Mouse (Mus musculus) myocyte (in vitro differentiated cells): Measurements from ENCODE around the gene Tmem108. TPM values are rescaled to one million over a fixed set of nuclear protein-coding genes. Genes with fewer than 3 reads are reported as not detected.

Experiments used
- H3K27me3 ChIP-seq: one replicate; pipeline ENCODE4 v1.6.1; 2011; ENCODE audit not compliant: control insufficient read depth, insufficient read depth, insufficient read length
- H3K36me3 ChIP-seq: one replicate; pipeline ENCODE4 v1.6.1; 2011; ENCODE audit not compliant: control insufficient read depth, insufficient read depth
- H3K4me2 ChIP-seq: one replicate; pipeline ENCODE4 v1.6.1; 2011; ENCODE audit warnings: low read depth, control low read depth
- H3K4me3 ChIP-seq: one replicate; pipeline ENCODE4 v1.5.1; 2011; ENCODE audit warnings: mild to moderate bottlenecking, control low read depth, moderate library complexity
- H3K79me2 ChIP-seq: one replicate; pipeline ENCODE4 v1.6.1; 2011; ENCODE audit not compliant: control insufficient read depth, insufficient read depth
- H3ac ChIP-seq: one replicate; pipeline ENCODE4 v1.6.1; 2011; ENCODE audit not compliant: control insufficient read depth, insufficient read length
- CEBPB ChIP-seq: IDR thresholded peaks from 2 replicates; pipeline ENCODE4 v1.6.1; 2011; ENCODE audit warnings: mild to moderate bottlenecking, moderate library complexity; ENCODE audit not compliant: poor library complexity, insufficient read depth, severe bottlenecking
- E2F4 ChIP-seq: IDR thresholded peaks from one replicate; pipeline ENCODE4 v1.6.1; 2011; ENCODE audit warnings: mild to moderate bottlenecking, control low read depth, moderate library complexity; ENCODE audit not compliant: insufficient read depth
- MAX ChIP-seq: IDR thresholded peaks from one replicate; pipeline ENCODE4 v1.6.1; 2011; ENCODE audit warnings: low read depth, mild to moderate bottlenecking, control low read depth
- MYOD1 ChIP-seq, 3 experiments: IDR thresholded peaks; one replicate each; pipeline ENCODE4 v1.6.1; 2011; ENCODE audit warnings: control low read depth in 2 of 3, low read depth in 2 of 3, mild to moderate bottlenecking in 2 of 3, moderate library complexity in 1 of 3; ENCODE audit not compliant: insufficient read length in 2 of 3, control insufficient read depth in 1 of 3
- MYOG ChIP-seq, 3 experiments: IDR thresholded peaks; one replicate each; pipeline ENCODE4 v1.6.1; 2011; ENCODE audit warnings: control low read depth in 2 of 3, low read depth in 2 of 3, mild to moderate bottlenecking in 2 of 3; ENCODE audit not compliant: insufficient read length in 2 of 3, control insufficient read depth in 1 of 3, insufficient read depth in 1 of 3
- POLR2A ChIP-seq: IDR thresholded peaks from one replicate; pipeline ENCODE4 v1.6.1; 2011; ENCODE audit warnings: low read depth, mild to moderate bottlenecking, control low read depth, moderate library complexity; ENCODE audit not compliant: insufficient read length
- POLR2AphosphoS2 ChIP-seq: IDR thresholded peaks from one replicate; pipeline ENCODE4 v1.6.1; 2011; ENCODE audit warnings: low read depth, control low read depth; ENCODE audit not compliant: insufficient read length
- REST ChIP-seq: IDR thresholded peaks from one replicate; pipeline ENCODE4 v1.6.1; 2011; ENCODE audit warnings: mild to moderate bottlenecking, control low read depth, moderate library complexity; ENCODE audit not compliant: insufficient read depth, insufficient read length
- SRF ChIP-seq: IDR thresholded peaks from one replicate; pipeline ENCODE4 v1.6.1; 2011; ENCODE audit warnings: low read depth; ENCODE audit not compliant: control insufficient read depth, insufficient read length
- TCF12 ChIP-seq: IDR thresholded peaks from one replicate; pipeline ENCODE4 v1.6.1; 2011; ENCODE audit warnings: mild to moderate bottlenecking, control low read depth; ENCODE audit not compliant: poor library complexity, insufficient read depth, severe bottlenecking
- TCF3 ChIP-seq: IDR thresholded peaks from one replicate; pipeline ENCODE4 v1.6.1; 2011; ENCODE audit warnings: low read depth, control low read depth; ENCODE audit not compliant: insufficient read length
- USF1 ChIP-seq: IDR thresholded peaks from one replicate; pipeline ENCODE4 v1.6.1; 2011; ENCODE audit warnings: low read depth, mild to moderate bottlenecking, control low read depth, moderate library complexity
- polyA plus RNA-seq: library from polyadenylated mRNA; unstranded; fragments of >200 nt; fragmentation: generic; extraction: Trizol; gene quantifications from one replicate; pipeline ENCODE4 v1.2.1, GENCODE M21; 2012; ENCODE audit warnings: missing spikeins

The Tmem108 gene
- polyA plus RNA-seq, 1 experiment, result not detected

DNA sequence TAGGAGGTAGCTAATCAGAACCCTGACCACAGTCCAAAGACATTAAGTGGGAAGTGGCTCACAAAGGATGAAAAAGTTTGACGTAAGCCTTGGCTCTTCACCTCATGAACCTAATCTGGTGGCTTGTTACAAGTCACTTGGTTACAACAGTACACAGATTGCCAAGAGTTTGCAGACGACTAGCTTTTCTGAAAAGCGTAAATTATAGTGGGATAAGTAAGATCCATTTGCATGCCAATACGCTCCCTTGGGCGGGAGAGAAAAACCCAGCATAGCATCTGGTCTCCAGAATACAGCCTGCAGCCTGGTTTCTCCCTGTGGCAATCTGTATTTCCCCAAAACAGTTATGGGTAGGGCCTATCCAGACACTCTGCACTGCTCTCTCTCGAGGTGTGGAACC is 74.5 kb downstream of the Tmem108 start:
- Histone ChIP-seq H3K27me3 (no peaks in the 10 kb centered on the region), H3ac (no peak overlapping the region), H3K36me3 (no peaks in the 10 kb centered on the region), H3K4me3 (no peak overlapping the region), H3K79me2 (no peaks in the 10 kb centered on the region), H3K4me2 (no peak overlapping the region)
- no peak for TF ChIP-seq SRF
- TF ChIP-seq MYOG (IDR thresholded peaks at IDR 0.05; ENCODE audit: control insufficient read depth in 1 of 3, insufficient read depth in 1 of 3, insufficient read length in 2 of 3, low read depth in 2 of 3), result no peak
- TF ChIP-seq E2F4, result no peak
- no peak for TF ChIP-seq USF1
- no peak for TF ChIP-seq POLR2AphosphoS2
- no peak for TF ChIP-seq MYOD1 (IDR thresholded peaks at IDR 0.05; ENCODE audit: control insufficient read depth in 1 of 3, insufficient read length in 2 of 3, low read depth in 2 of 3)
- no peak for TF ChIP-seq MAX
- no peak for TF ChIP-seq CEBPB
- TF ChIP-seq REST, result no peak
- no peak for TF ChIP-seq TCF12
- TF ChIP-seq TCF3, result no peak
- TF ChIP-seq POLR2A, result no peak

- no peaks in the 10 kb centered on the region for H3K79me2 ChIP-seq
- H3ac ChIP-seq, result no peak overlapping the region
- no peaks in the 10 kb centered on the region for H3K36me3 ChIP-seq
- H3K27me3 ChIP-seq, result peaks cover 5% of the 10 kb centered on the region
- TF ChIP-seq CEBPB (no peak), POLR2A (no peak), TCF12 (no peak), MAX (no peak), E2F4 (no peak), SRF (no peak), MYOD1 (IDR thresholded peaks at IDR 0.05; ENCODE audit: control insufficient read depth in 1 of 3, insufficient read length in 2 of 3, low read depth in 2 of 3) (no peak), USF1 (no peak), TCF3 (no peak), POLR2AphosphoS2 (no peak), MYOG (IDR thresholded peaks at IDR 0.05; ENCODE audit: control insufficient read depth in 1 of 3, insufficient read depth in 1 of 3, insufficient read length in 2 of 3, low read depth in 2 of 3) (no peak), REST (no peak)
- no peak overlapping the region for H3K4me2 ChIP-seq
- H3K4me3 ChIP-seq, result no peak overlapping the region
These were observed 79.8 kb downstream of the Tmem108 start for GRCm38 (mm10) chr9:103681741-103682330.

GRCm38 (mm10) chr9:103679234-103679633 is 82.4 kb downstream of the Tmem108 start:
- TF ChIP-seq TCF12 (no peak), MYOD1 (IDR thresholded peaks at IDR 0.05; ENCODE audit: control insufficient read depth in 1 of 3, insufficient read length in 2 of 3, low read depth in 2 of 3) (no peak), POLR2AphosphoS2 (no peak), MAX (no peak), POLR2A (no peak), E2F4 (no peak), TCF3 (no peak), SRF (no peak), REST (no peak), MYOG (IDR thresholded peaks at IDR 0.05; ENCODE audit: control insufficient read depth in 1 of 3, insufficient read depth in 1 of 3, insufficient read length in 2 of 3, low read depth in 2 of 3) (no peak)
- no peak overlapping the region for H3K4me3 ChIP-seq
- no peaks in the 10 kb centered on the region for H3K36me3 ChIP-seq
- no peaks in the 10 kb centered on the region for H3K79me2 ChIP-seq
- H3ac ChIP-seq, result no peak overlapping the region
- H3K4me2 ChIP-seq, result no peak overlapping the region
- peaks cover 5% of the 10 kb centered on the region for H3K27me3 ChIP-seq

DNA sequence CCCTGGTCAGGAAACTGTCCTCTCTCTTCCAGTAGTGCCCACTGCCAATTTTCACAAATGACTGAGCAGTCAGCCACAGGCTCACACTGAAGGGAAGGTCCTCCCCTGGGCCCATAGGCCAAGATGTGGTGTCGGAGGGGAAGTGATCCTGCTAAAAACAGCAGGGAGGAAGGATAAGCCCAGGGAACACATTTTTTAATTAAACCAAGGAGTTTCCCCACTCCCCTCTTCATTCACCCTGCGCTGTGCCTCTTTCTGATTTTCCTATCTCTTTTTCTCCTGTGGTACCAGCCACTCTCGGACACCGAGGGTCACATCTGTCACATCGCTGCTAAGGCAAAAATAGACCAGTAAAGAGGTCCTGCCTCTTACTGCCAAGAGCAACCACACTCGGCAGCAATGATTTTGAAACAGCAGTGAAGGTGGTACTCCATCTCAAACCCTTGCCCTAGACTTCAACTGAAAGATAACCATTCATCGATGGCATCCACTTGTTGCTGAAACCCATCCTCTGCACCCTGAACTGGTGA is 83.0 kb downstream of the Tmem108 start:
- no peak overlapping the region for H3K4me2 ChIP-seq
- TF ChIP-seq CEBPB, result no peak
- TF ChIP-seq MAX, result no peak
- TF ChIP-seq E2F4, result no peak
- no peak for TF ChIP-seq MYOD1 (IDR thresholded peaks at IDR 0.05; ENCODE audit: control insufficient read depth in 1 of 3, insufficient read length in 2 of 3, low read depth in 2 of 3)
- no peak for TF ChIP-seq POLR2A
- TF ChIP-seq MYOG (IDR thresholded peaks at IDR 0.05; ENCODE audit: control insufficient read depth in 1 of 3, insufficient read depth in 1 of 3, insufficient read length in 2 of 3, low read depth in 2 of 3), result no peak
- no peak for TF ChIP-seq USF1
- TF ChIP-seq REST, result no peak
- no peak for TF ChIP-seq TCF3
- TF ChIP-seq TCF12, result no peak

More for the DNA sequence above, 83.0 kb downstream of the Tmem108 start:
- Histone ChIP-seq H3K79me2 (no peaks in the 10 kb centered on the region), H3K4me3 (no peak overlapping the region), H3K36me3 (no peaks in the 10 kb centered on the region), H3K27me3 (peaks cover 5% of the 10 kb centered on the region), H3ac (no peak overlapping the region)
